Mouse (Mus musculus) left cerebral cortex, postnatal 36 days (tissue): ENCODE measurements around the gene Emp2. TPM values are rescaled to one million over a fixed set of nuclear protein-coding genes. Genes with fewer than 3 reads are reported as not detected.
A peak's percentile ranks its signal among the peaks of the same experiment; 100 is the strongest.
"Not testable (repeated sequence)": the region's sequence is repeated elsewhere in the genome, so short reads cannot be mapped to it uniquely, and the experiment has no call there.

Experiments used
- DNase-seq, 2 experiments: peaks; one replicate each; pipeline ENCODE4 v3.0.0; 2021 to 2022; ENCODE audit warnings: low spot score in 2 of 2, mixed read lengths in 1 of 2
- intact Hi-C: fragments of 180-260 bp; cut with DNase I; formaldehyde crosslinking; loops from one replicate; pipeline ENCODE4 v1.15.1; 2025
- total RNA-seq, 2 experiments: library from RNA; stranded (reverse); gene quantifications; 2 replicates each; pipeline ENCODE4 v1.2.3; 2021

Gene Emp2
- total RNA-seq, 2 experiments from 2014 or later = 12.2 to 12.9 TPM

DNA sequence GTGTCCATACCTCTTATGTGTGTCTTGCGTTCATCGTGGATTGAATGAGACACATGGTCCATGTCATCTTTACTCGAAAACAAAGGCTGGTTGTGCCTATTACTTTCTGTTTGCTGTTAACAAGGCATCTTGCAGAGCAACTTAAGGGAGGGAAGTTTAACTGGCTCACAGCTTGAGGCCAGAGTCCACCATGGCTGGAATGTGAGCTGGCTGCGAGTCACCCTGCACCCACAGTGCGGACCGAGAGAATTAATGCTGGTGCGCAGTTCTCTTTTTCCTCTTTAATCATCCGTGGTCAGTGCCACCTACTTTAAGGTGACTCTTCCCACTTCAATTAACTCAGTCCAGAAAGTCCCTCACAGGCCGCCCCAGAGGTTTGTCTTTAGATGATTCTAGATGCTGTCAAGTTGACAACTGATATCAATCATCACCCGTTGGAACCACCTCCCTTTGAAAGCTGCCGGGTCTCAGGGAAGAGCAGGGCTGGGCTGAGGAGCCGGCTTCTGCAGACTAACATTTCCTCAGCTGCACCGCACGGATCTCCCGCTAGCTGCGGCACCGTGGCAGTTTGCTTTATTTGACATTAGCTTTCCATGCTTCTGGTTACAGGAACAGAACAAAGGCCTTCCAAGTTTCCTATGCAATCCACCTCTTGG is 6.3 kb upstream of the Emp2 start:
- intact Hi-C loops = no loop called here
- DNase-seq = no peak

DNA sequence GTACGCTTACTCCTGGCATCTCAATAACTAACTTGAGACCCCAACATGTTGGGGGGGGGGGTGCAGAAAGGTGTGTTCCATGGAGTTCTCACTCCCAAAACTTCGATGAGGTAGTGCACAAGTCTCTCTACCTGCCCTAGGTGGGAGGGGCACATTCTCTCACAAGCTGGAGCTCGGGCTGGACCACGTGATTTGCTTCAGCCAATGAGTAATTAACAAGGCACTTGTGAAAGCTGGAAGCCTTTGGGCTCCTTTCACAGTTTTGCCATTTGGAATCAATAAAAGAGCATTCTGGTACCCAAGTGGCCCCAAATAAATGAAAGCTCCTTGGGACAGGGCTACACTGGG is 3.4 kb upstream of the Emp2 start:
- DNase-seq = no peak
- intact Hi-C loops = no loop called here

DNA sequence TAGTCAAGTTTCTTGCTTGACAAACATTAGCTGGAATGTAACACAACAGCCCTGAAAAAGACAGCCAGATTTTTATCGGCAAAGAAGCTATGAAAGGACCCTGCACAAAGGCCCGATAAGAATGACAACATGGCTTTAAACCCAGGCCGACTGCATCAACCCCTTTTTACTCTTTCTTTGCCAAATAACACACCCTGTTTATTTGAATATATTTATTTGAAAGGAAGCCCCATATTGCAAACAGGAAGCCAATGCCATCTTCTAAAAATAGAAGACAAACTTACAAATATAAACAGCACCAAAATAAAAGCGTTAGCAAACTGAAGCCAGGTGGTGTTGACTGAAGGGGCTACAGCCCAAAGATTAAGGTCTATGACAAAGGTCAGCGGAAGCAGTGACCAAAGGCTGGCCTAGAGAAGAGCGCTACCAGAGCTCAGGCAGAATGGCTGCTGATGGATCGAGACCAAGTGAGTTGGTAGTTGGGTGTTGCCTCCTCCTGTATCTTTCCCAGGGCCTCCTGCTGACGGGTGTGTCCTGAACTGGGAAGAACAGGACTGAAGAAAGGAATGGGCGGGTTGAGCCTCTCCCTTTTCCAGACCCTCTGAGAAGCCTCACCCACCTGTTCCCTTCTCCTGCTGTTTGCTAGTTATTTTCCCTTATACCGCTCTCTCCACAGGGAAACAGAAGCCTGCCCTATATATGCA is 2.9 kb upstream of the Emp2 start:
- DNase-seq = no peak
- intact Hi-C loops = no loop called here

DNA sequence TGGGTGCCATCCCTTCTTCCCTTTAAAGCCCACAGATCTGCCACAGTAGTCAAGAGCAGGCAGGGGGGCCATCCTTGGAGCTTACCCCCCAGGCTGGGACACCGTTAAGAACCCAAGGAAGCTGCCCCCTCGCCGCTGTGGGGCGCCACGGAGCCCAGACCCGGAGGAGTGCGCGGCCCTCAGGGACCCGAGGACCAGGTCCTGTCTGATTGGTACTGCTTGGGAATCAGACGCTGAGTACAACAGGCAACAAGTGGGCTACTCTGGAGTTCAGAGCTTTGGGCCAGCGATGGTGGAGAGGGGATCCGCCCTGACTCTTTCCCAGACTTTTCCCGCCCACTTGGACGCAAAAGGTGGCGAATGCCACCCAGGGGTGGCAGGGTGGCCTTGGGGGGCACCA is 542 bp downstream of the Emp2 start:
- no peak for DNase-seq
- intact Hi-C loops = no loop called here

DNA sequence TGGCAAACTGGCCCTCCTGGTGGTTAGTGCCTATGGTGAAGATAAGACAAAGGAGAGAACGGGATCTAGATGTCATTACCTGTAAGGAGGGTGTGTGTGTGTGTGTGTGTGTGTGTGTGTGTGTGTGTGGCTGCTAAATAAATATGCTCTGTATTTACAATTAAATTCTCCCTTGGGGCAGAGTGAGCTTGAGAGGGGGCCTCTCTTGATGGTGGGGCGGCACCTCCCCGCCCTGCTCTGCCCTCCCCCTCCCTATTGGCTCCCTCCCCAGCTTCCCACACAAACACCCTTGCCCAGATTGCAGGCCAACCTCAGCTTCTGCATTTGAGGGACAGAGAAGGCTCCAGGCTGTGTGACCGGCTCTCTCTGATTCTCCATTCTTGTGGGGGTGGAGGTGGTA is 1.8 kb downstream of the Emp2 start:
- intact Hi-C loops = no loop called here

DNA sequence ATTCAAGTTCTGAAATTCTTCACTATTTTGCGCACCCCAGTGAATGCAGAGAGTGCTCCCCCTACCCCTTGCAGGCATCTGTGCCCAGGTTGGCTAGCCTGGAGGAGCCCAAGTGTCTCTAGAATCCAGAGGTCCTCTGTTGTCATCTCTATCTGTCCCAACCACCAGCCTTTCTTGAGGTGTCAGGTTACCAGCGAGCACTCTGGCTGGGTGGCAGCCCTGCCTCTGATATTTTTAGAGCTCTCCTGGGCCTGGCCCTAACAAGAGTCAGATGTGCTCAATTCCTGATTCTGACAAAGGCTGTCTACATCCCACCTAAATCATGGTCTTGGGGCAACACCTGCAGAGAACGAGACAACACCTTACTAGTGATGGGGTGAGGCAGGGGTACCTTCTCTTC is 2.7 kb downstream of the Emp2 start:
- intact Hi-C loops = no loop called here
- DNase-seq = no peak

More for the DNA sequence above, 1.8 kb downstream of the Emp2 start:
- no peak for DNase-seq

DNA sequence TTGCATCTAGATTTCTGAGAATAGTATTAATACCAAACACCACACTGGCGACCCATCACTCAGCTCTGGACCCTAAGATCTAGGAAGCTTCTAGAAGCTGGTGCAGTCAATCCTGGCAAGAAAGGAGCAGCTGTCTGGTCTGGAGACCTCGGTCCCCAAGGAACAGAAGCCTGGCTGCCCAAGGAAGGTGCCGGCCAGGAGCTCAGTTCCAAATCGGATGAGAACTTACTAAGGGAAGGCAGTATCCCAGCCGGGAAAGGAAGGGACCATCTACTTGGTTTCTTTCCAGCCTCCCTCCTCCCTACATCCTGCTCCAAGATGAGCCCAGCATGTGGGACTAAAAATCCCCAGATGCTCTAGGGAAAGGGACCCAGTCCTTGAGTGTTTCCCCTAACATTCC is 3.3 kb downstream of the Emp2 start:
- DNase-seq = no peak
- intact Hi-C loops = no loop called here

DNA sequence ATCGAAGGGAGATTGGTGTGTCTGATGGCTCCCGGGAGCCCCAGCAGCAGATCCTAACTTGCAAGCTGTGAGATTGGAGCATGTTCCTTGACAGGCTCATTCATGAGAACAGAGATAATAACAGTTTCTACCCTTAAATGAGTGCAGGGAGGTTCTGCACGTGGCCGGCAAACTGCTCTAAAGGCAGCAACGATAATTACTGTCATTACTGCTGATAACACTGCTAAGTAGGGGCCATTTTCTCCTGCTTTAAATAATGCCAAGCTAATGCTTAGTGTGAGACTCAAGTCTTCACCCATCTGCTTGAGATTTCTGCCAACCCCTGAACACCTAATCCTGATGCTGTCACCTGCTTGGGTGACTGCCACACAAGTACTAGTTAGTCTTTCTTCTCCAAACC is 6.4 kb downstream of the Emp2 start:
- DNase-seq = no peak
- intact Hi-C loops = no loop called here

DNA sequence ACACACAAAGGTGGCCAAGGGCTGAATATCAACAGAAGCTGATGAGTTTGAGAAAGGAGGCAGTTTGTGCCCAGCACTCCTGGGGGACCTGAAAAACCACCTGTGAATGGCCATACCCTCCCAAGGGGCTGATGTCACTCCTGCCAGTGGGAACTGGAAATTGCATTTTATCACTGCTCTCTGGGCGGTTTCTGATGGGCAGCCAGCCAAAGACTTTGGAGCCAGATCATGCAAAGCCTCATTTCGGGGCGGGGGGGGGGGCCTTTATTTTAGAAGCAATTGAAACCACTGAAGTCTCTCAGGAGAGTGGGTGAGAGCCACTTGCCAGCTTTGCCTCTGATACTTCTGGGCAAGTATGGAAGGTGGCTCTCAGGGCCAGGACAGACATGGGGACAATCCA is 7.7 kb downstream of the Emp2 start:
- no peak for DNase-seq
- intact Hi-C loops = no loop called here

DNA sequence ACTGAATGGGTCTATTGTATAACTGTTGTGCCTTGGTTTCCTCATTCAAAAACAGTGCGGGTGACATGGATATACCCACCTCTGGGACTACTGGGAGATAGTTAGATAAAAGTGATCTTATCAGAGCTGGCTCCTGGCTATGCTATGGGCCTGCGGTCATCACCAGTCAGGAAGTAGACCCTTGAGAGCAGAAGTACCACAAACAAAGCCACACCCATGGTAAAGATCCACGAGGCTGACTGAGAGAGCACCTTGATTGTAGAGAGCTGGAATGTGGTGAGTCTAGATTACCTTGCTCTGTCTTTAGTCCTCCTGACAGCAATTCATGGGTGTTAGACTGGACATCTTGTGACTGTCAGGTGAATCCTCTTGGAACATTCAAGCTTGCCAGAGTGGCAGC is 12.4 kb downstream of the Emp2 start:
- intact Hi-C loops = no loop called here
- DNase-seq = no peak

DNA sequence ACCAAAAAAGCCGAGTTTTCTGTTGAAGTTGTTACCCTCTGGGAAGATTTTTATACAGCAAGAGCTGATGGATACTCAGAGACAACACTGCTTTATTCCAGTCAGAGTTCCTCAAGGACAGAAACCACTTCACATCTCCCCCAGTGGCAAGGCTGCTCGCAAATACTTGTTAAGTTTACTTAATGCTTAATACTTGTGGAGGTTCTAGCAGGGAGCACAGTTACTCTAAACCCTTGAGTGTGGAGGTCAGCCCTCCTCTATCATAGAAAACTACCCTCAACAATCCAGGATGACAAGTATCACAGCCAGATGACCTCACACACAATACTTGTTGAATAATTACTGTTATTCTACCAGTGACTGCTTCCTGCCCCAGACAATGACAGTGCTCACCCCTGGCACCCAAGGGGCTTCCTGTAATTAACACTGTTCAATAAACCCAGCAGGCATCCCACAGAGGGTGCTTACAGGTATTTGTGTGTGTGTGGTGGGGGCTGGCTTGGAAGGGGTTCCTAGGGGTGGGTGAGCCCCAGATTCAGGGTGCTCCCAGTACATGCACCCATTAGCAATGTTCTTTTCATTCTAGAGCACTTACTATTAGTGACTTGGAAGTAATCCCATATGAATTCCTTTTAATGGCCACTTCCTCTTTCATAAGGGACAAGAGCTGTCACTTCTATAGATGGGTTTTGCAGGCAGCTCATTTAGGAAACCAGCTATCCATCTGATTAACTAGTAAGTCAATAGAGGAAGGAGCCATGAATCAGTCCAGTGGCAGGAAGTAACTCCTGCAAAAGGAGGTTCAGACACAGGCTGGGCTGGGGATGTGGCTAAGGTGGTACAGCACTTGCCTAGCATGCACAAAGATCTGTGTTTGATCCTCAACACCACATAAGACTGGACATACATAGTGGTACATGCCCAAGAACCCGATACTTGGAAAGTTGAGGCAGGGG is 13.3 kb downstream of the Emp2 start:
- no peak for DNase-seq
- intact Hi-C loops = no loop called here

DNA sequence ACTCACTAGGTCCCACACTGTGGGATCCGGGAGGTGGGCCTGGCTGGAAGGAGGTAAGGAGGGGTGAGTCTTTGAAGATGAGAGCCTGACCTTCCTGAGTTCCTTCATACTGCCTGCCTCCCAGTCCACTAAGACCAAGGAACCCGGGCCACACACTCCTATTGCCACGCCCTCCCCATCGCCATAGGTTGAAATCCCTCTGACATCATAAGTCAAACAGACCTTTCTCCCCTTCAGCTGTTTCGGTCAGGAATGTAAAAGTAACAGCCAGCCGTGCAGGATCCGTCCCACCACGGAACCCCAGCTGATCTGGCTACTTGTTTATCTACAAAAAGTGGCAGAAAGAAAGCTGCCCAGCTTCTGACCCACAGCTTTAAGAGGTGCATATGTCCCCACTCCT is 14.1 kb downstream of the Emp2 start:
- no peak for DNase-seq
- intact Hi-C loops = no loop called here

DNA sequence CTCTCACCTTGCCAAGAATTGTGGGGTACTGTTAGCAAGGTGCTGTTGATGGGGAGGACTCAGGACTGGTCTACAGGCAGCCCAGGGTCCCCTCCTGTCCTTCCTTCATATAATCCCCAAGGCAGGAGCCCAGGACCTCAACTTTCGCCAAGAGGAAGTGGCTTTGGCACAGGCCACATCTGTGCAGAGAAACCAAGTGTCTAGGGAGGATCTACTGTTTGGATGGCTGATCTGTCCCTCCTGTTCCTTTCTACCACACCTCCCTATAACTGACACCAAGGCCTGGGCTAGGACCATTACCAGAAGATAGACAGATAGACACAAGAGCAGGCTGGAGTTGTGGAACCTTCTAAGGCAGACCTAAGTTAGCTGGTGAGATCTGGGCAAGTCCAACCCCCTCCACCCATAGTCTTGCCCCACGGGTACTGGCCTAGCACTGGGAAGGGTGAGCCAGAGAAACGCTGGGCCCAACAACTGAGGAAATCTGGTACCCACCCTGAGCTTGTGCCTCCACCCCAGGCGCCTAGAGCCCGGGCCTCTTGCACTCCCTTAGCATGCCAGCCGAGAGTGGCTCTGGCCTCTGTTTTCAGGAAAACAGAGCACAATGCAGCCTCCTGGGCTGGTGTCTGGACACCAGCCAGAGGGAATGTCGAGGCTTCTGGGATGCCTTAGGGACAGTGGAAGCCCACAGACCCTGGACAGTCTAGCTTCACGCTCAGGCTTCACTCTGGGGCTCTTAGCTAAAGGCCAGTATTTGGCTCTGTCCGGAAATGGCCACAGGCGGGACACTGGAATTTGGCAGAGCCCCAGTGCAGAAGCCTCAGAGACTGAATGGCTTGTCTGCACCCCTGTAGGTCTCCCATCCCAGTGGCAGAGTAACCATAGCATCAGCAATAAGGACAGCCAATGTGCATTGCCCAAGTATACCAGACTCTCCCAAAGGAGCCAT is 15.8 kb downstream of the Emp2 start:
- intact Hi-C loops = no loop called here
- DNase-seq = no peak

DNA sequence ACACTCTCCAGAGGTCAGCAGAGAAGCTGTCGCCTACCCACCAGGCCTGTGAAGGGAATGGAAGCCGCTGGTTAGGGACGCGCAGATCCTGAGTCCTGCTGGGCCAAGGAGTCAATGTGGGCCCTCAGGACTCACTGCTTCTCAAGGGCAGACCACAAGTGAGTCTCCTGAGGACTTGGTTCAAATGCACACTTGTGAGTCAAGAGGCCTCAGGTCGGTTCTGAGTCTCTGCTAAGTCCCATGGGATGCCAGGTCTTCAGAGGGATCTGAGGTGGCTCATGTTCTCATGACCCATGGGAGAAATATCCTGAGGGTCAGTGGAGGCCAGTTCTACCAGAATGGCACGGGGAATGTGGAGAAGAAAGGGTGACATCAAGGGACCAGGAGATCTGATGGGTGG is 25.7 kb downstream of the Emp2 start:
- no peak for DNase-seq
- intact Hi-C loops = no loop called here

DNA sequence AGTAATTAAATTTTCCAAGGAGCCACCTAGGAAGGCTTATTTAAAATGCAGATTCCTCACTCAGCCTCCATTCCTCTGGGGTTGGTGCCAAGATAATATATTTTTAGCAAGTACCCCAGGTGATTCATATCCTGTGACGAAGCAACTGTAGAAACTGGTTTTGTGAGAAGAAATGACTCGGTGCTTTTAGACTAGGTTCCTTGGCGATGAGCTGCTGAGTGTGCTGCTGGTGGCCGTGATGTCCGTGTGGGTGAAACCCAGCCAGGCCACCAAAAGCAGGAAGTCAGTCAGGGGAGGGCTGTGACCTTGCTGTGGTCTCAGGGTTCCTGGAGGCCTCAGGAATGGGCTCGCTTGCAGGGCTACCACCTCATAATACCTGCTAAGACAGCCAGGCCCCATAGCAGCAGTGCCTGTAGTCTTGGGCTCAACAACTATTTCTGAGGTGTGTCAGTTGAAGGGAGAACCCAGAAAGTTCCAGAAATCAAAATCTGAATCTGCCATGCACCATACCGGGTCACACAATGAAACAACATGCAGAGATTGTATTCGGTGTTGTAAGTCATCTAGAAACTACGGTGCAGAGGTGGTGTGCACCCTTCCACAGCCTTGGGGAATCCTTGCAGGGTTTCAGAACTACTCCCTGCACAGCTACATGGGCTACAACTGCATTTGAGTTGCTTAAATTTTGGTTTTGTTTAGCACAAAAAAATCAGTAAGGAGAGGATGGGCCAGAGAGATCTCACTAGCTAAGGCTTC is 27.1 kb downstream of the Emp2 start:
- DNase-seq = peak; percentile 15 to 18
- intact Hi-C loops = no loop called here

DNA sequence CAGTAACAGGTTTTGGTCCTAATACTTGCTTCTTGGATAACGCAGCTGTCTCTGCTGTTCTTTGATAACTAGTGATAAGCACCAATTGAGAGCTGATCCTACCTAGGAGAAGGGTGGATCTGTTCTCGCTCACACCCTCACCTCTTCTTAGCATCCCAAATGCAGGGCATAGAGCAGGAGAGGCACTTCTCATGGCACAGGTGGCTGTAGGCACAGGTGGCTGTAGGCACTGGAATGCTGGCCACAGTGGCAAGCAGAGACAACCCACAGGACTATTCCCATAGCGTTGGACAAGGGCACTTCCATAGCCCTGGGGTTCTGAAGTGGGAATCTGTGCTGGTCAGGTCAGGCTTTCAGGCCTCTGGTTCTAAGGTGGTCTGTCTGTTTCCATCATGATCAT is 31.9 kb downstream of the Emp2 start:
- no peak for DNase-seq
- intact Hi-C loops = loop anchor here (5.0 kb wide), 1 partner anchor 115 kb away; the partner anchor contains the start of gene Tekt5

DNA sequence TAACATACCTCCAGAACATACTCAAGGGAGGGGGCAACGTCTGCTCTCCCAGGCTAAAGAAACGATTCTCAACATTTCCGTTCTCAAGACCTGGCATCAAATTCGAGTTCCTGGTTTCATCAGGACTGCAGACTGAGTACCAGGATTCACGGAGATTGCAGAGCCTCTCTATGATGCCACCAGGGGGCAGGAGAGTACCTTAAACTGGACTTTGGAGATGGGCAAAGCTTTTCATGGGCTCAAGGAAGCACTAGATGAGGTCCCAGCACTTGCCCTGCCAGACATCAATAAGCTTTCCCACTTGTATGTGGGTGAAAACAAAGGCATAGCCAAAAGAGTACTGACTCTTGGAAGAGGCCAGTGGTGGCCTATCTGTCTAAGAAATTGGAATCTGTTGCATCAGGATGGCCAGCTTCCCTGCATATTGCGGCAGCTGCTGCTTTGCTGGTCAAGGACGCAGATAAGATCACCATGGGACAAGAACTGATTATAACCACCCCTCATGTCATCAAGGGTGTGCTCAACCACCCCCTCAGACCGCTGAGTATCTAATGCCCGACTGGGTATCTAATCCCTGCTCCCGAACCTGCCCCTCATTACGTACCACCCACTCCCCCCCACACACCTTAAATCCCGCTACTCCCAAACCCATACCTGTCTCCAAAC is 33.3 kb downstream of the Emp2 start:
- peak; percentile 70 to 81 for DNase-seq
- intact Hi-C loops = loop anchor here (5.0 kb wide), 1 partner anchor 117 kb away; the partner anchor contains the start of gene Tekt5

DNA sequence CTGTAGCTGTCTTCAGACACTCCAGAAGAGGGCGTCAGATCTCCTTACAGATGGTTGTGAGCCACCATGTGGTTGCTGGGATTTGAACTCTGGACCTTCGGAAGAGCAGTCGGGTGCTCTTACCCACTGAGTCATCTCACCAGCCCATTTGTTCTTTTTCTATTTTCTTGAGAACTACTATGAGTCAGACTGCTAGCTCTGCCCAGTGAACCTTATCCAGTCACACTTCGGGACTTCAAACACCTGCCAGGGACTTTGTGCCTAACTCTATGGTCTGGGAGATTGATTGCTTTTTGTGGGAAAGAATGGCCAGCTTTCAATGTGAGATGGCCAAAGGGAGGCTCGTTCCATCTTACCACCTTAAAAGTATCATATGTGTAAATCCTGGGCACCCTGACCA is 37.0 kb downstream of the Emp2 start:
- intact Hi-C loops = loop anchor here (5.0 kb wide), 1 partner anchor 246 kb away; no protein-coding TSS in a partner anchor

More for the DNA sequence above, 37.0 kb downstream of the Emp2 start:
- DNase-seq = not testable (repeated sequence)
